Mouse (Mus musculus): ENCODE results near the gene Trip6.

GRCm38 (mm10) chr5:137333512-137334174, 19.4 kb upstream of the Trip6 start, which contains the start of gene Slc12a9:
- peak; percentile 59; the same call in 1 of the 2 replicates for TF ChIP-seq POLR2A (IDR thresholded peaks at IDR 0.05; ENCODE audit: low read depth, low read length)
- peak; percentile 74; the same call in 1 of the 2 replicates for TF ChIP-seq CTCF (IDR thresholded peaks at IDR 0.05; ENCODE audit: borderline replicate concordance, insufficient read depth, low read length)
